Mouse (Mus musculus) liver, embryonic 16.5 days (tissue): ENCODE measurements around the gene Rbm14. TPM values are rescaled to one million over a fixed set of nuclear protein-coding genes. Genes with fewer than 3 reads are reported as not detected.

Experiments
- ATAC-seq: fragments of 200-750 bp; cut with Nextera tagmentation; 2 replicates; pipeline ENCODE4 v1.8.0; 2017; ENCODE audit warnings: low read depth, mild to moderate bottlenecking, moderate number of reproducible peaks, moderate library complexity
- H3K27ac ChIP-seq: fragments of 300-500 bp; sonication (generic); 2 replicates; pipeline ENCODE4 v1.5.1; 2014; ENCODE audit warnings: mild to moderate bottlenecking, low read length
- H3K27me3 ChIP-seq: fragments of 300-500 bp; sonication (generic); 2 replicates; pipeline ENCODE4 v1.6.1; 2014; ENCODE audit warnings: low read depth, low read length, mixed read lengths; ENCODE audit not compliant: control insufficient read depth, insufficient read depth
- H3K36me3 ChIP-seq: fragments of 300-500 bp; sonication (generic); 2 replicates; pipeline ENCODE4 v1.6.1; 2014; ENCODE audit warnings: mild to moderate bottlenecking; ENCODE audit not compliant: control insufficient read depth, insufficient read depth
- H3K4me1 ChIP-seq: fragments of 300-500 bp; sonication (generic); 2 replicates; pipeline ENCODE4 v1.6.1; 2014; ENCODE audit warnings: low read depth, low read length, mixed read lengths; ENCODE audit not compliant: control insufficient read depth
- H3K4me2 ChIP-seq: fragments of 300-500 bp; sonication (generic); 2 replicates; pipeline ENCODE4 v1.6.1; 2014; ENCODE audit warnings: low read depth, low read length, mixed read lengths
- H3K4me3 ChIP-seq: fragments of 300-500 bp; sonication (generic); 2 replicates; pipeline ENCODE4 v1.5.1; 2014; ENCODE audit warnings: low read depth, mild to moderate bottlenecking, low read length
- H3K9ac ChIP-seq: fragments of 300-500 bp; sonication (generic); 2 replicates; pipeline ENCODE4 v1.6.1; 2014; ENCODE audit warnings: low read depth, low read length
- H3K9me3 ChIP-seq: fragments of 300-500 bp; sonication (generic); replicated peaks from 2 replicates; pipeline ENCODE4 v1.6.1; 2016; ENCODE audit warnings: low read length; ENCODE audit not compliant: control insufficient read depth
- WGBS: fragments of 180-500 bp; shearing (Covaris S2); extraction: QIAGEN DNeasy Blood & Tissue Kit; methylation state at CpG from one replicate; pipeline ENCODE4 v1.1.7; 2014; ENCODE audit not compliant: insufficient replicate concordance; 5-methylcytosine and 5-hydroxymethylcytosine counted together
- polyA plus RNA-seq: library from polyadenylated mRNA; unstranded; fragments of >200 nt; fragmentation: Nextera tagmentation; extraction: Ambion mirVana; gene quantifications from 2 replicates; pipeline ENCODE4 v1.2.1, GENCODE M21; 2015

Gene Rbm14
- polyA plus RNA-seq = 39.1 and 41.2 TPM in 2 replicates

- Histone ChIP-seq H3K9ac (peak within 1 kb of the TSS; percentile 81), H3K27ac (peak within 1 kb of the TSS; percentile 91), H3K4me2 (peak within 1 kb of the TSS; percentile 80), H3K9me3 (no peaks in the 10 kb centered on the region), H3K4me1 (peaks cover 23% of the 10 kb centered on the region), H3K36me3 (no peaks in the 10 kb centered on the region), H3K4me3 (peak within 1 kb of the TSS; percentile 87), H3K27me3 (no peaks in the 10 kb centered on the region)
- under 1% methylated on average over 83 of the region's 83 CpGs for WGBS
- ATAC-seq = peak; percentile 94
Measured at GRCm38 (mm10) chr19:4811063-4811908, at the start of gene Rbm14, which contains the start of gene Gm21992. Rbm14 (minus strand) TSS chr19:4811634. Gm21992 (minus strand) TSS chr19:4811612.

GRCm38 (mm10) chr19:4859081-4859480, 47.6 kb upstream of the Rbm14 start:
- peak overlapping the region; percentile 65 for H3K4me2 ChIP-seq

GRCm38 (mm10) chr19:4855951-4856350, 44.5 kb upstream of the Rbm14 start:
- Histone ChIP-seq H3K36me3 (no peaks in the 10 kb centered on the region), H3K9me3 (no peaks in the 10 kb centered on the region), H3K9ac (peak overlapping the region; percentile 65; the same call in 1 of the 2 replicates), H3K4me1 (peaks cover 43% of the 10 kb centered on the region), H3K4me2 (peak overlapping the region; percentile 85), H3K27me3 (peaks cover 33% of the 10 kb centered on the region), H3K27ac (no peak overlapping the region), H3K4me3 (peak overlapping the region; percentile 65)
- ATAC-seq = no peak
- 62% methylated on average over 4 of the region's 4 CpGs for WGBS

More at GRCm38 (mm10) chr19:4859081-4859480, 47.6 kb upstream of the Rbm14 start:
- no peaks in the 10 kb centered on the region for H3K36me3 ChIP-seq
- WGBS = 25% methylated on average over 6 of the region's 6 CpGs
- peak; percentile 99 for ATAC-seq
- peak overlapping the region; percentile 52 for H3K9ac ChIP-seq
- H3K27me3 ChIP-seq = peaks cover 32% of the 10 kb centered on the region
- peaks cover 43% of the 10 kb centered on the region for H3K4me1 ChIP-seq
- H3K27ac ChIP-seq = peak overlapping the region; percentile 85
- no peaks in the 10 kb centered on the region for H3K9me3 ChIP-seq
- H3K4me3 ChIP-seq = peak overlapping the region; percentile 24

- ATAC-seq = no peak
- H3K27me3 ChIP-seq = peaks cover 33% of the 10 kb centered on the region
Measured at GRCm38 (mm10) chr19:4855470-4855820, 44.0 kb upstream of the Rbm14 start.

GRCm38 (mm10) chr19:4854552-4855469, 43.4 kb upstream of the Rbm14 start, which contains the start of gene Ctsf:
Ctsf (plus strand) TSS chr19:4855130.
- no peak within 1 kb of the TSS for H3K27ac ChIP-seq
- peak; percentile 12; the same call in 1 of the 2 replicates for ATAC-seq
- 5% methylated on average over 45 of the region's 45 CpGs for WGBS

More at GRCm38 (mm10) chr19:4855470-4855820, 44.0 kb upstream of the Rbm14 start:
- Histone ChIP-seq H3K4me3 (peak overlapping the region; percentile 65), H3K9ac (peak overlapping the region; percentile 65), H3K4me2 (peak overlapping the region; percentile 85), H3K9me3 (no peaks in the 10 kb centered on the region), H3K36me3 (no peaks in the 10 kb centered on the region), H3K27ac (no peak overlapping the region), H3K4me1 (peaks cover 43% of the 10 kb centered on the region)
- 3% methylated on average over 14 of the region's 14 CpGs for WGBS

GRCm38 (mm10) chr19:4850281-4850680, 38.8 kb upstream of the Rbm14 start:
- Histone ChIP-seq H3K27me3 (peaks cover 26% of the 10 kb centered on the region), H3K4me2 (no peak overlapping the region), H3K9me3 (no peaks in the 10 kb centered on the region), H3K4me3 (no peak overlapping the region), H3K36me3 (no peaks in the 10 kb centered on the region), H3K27ac (no peak overlapping the region), H3K9ac (no peak overlapping the region), H3K4me1 (peaks cover 7% of the 10 kb centered on the region; the same call in 1 of the 2 replicates)
- ATAC-seq = no peak
- WGBS = 49% methylated on average over 5 of the region's 5 CpGs

More at GRCm38 (mm10) chr19:4854552-4855469, 43.4 kb upstream of the Rbm14 start, which contains the start of gene Ctsf:
- peak within 1 kb of the TSS; percentile 85 for H3K4me2 ChIP-seq
- H3K36me3 ChIP-seq = no peaks in the 10 kb centered on the region
- peak within 1 kb of the TSS; percentile 65 for H3K9ac ChIP-seq
- peak within 1 kb of the TSS; percentile 65 for H3K4me3 ChIP-seq
- H3K4me1 ChIP-seq = peaks cover 36% of the 10 kb centered on the region
- H3K27me3 ChIP-seq = peaks cover 33% of the 10 kb centered on the region
- H3K9me3 ChIP-seq = no peaks in the 10 kb centered on the region

- H3K4me1 ChIP-seq = peaks cover 3% of the 10 kb centered on the region; the same call in 1 of the 2 replicates
- no peak overlapping the region for H3K4me2 ChIP-seq
- no peaks in the 10 kb centered on the region for H3K36me3 ChIP-seq
- no peak overlapping the region for H3K27ac ChIP-seq
- peaks cover 22% of the 10 kb centered on the region for H3K27me3 ChIP-seq
- WGBS = 58% methylated on average over 4 of the region's 4 CpGs
- no peak overlapping the region for H3K9ac ChIP-seq
- H3K4me3 ChIP-seq = no peak overlapping the region
- no peak for ATAC-seq
- H3K9me3 ChIP-seq = no peaks in the 10 kb centered on the region
Measured at GRCm38 (mm10) chr19:4849800-4850199, 38.4 kb upstream of the Rbm14 start.

- H3K4me1 ChIP-seq = no peaks in the 10 kb centered on the region
- no peak overlapping the region for H3K4me2 ChIP-seq
- peaks cover 7% of the 10 kb centered on the region for H3K27me3 ChIP-seq
- H3K27ac ChIP-seq = no peak overlapping the region
- no peak overlapping the region for H3K9ac ChIP-seq
- H3K36me3 ChIP-seq = no peaks in the 10 kb centered on the region
- no peak; the same call in 1 of the 2 replicates for ATAC-seq
- WGBS = 19% methylated on average over 7 of the region's 7 CpGs
- no peaks in the 10 kb centered on the region for H3K9me3 ChIP-seq
- H3K4me3 ChIP-seq = no peak overlapping the region
Measured at GRCm38 (mm10) chr19:4847490-4847889, 36.1 kb upstream of the Rbm14 start.
